Mouse (Mus musculus) hindbrain, embryonic 13.5 days (tissue): ENCODE results near the gene Npc1l1. TPM values are rescaled to one million over a fixed set of nuclear protein-coding genes. Genes with fewer than 3 reads are reported as not detected.

ENCODE experiments used
- ATAC-seq: fragments of 200-750 bp; cut with Nextera tagmentation; 2 replicates; pipeline ENCODE4 v1.8.0; 2017; ENCODE audit warnings: moderate TSS enrichment; ENCODE audit not compliant: low FRiP score
- H3K27ac ChIP-seq: fragments of 300-500 bp; sonication (generic); 2 replicates; pipeline ENCODE4 v1.5.1; 2015; ENCODE audit warnings: inconsistent platforms, mild to moderate bottlenecking, moderate library complexity
- H3K27me3 ChIP-seq: fragments of 300-500 bp; sonication (generic); 2 replicates; pipeline ENCODE4 v1.6.1; 2015; ENCODE audit warnings: mild to moderate bottlenecking, inconsistent platforms
- H3K36me3 ChIP-seq: fragments of 300-500 bp; sonication (generic); 2 replicates; pipeline ENCODE4 v1.6.1; 2015; ENCODE audit warnings: mild to moderate bottlenecking, inconsistent platforms
- H3K4me1 ChIP-seq: fragments of 300-500 bp; sonication (generic); replicated peaks from 2 replicates; pipeline ENCODE4 v1.6.1; 2015; ENCODE audit warnings: inconsistent platforms
- H3K4me2 ChIP-seq: fragments of 300-500 bp; sonication (generic); 2 replicates; pipeline ENCODE4 v1.6.1; 2015; ENCODE audit warnings: inconsistent platforms, mild to moderate bottlenecking, moderate library complexity
- H3K4me3 ChIP-seq: fragments of 300-500 bp; sonication (generic); 2 replicates; pipeline ENCODE4 v1.5.1; 2015; ENCODE audit warnings: mild to moderate bottlenecking, inconsistent platforms
- H3K9ac ChIP-seq: fragments of 300-500 bp; sonication (generic); 2 replicates; pipeline ENCODE4 v1.6.1; 2015; ENCODE audit warnings: mild to moderate bottlenecking, inconsistent platforms
- H3K9me3 ChIP-seq: fragments of 300-500 bp; sonication (generic); 2 replicates; pipeline ENCODE4 v1.6.1; 2016; ENCODE audit warnings: inconsistent platforms
- WGBS: fragments of 180-500 bp; shearing (Covaris S2); methylation state at CpG from one replicate; pipeline ENCODE4 v1.1.7; 2015; 5-methylcytosine and 5-hydroxymethylcytosine counted together
- polyA plus RNA-seq: library from polyadenylated mRNA; unstranded; fragments of >200 nt; fragmentation: Nextera tagmentation; extraction: Ambion mirVana; gene quantifications from 2 replicates; pipeline ENCODE4 v1.2.1, GENCODE M21; 2015

Gene Npc1l1
- polyA plus RNA-seq, 1 experiment from 2014 or later = 0.05 TPM

DNA sequence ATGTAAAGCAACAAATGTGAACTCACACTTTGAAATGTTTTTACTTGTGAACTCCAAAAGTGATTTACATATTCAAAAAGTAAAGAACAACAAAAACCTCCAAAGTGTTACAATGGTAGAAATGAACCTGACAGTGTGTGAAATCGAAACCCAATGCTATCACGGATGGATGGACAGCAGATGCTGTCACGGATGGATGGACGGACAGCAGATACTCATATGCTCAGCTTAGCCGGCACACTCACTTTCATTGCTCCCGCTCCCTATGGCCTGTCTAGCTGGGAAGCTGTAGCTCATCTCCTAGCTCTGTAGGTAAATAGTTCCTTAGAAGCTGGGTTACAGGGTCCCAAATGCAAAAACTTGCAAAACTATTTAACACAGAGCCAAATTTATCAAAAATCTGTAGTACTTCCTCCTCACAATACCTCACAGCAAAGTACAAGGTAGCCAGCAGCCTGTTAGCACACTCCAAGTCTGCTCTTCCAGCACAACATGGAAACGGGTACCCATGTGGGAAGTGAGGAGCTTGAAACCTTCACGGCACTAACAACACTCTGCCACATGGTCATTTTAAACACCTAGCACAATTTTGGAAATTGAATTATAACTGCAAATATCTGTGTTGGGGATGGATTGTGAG, 52.0 kb downstream of the Npc1l1 start:
- peaks cover 48% of the 10 kb centered on the region for H3K4me1 ChIP-seq
- no peak overlapping the region for H3K4me3 ChIP-seq
- H3K27ac ChIP-seq = no peak overlapping the region
- H3K9ac ChIP-seq = no peak overlapping the region
- no peaks in the 10 kb centered on the region; the same call in 1 of the 2 replicates for H3K9me3 ChIP-seq
- WGBS = 38% methylated on average over 8 of the region's 8 CpGs
- H3K36me3 ChIP-seq = no peaks in the 10 kb centered on the region
- ATAC-seq = no peak
- H3K27me3 ChIP-seq = no peaks in the 10 kb centered on the region
- H3K4me2 ChIP-seq = no peak overlapping the region

DNA sequence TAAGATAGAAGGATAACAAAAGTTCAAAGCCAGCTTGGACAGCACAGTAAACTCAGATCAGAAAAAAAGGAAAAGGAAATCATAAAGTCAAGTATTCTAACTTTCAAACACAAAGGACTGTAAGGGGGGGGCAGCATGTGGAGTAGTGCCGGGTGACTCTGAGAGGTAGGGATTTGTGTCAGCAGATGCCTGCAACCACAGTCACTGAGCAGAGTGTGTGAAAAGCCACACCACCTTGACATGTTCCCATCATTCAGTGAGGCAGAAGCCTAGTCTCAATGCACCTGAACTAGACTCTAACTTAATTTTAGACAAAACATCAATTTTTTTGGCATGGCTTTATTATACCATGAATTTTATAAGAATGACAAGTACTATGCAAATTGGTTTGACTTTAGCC, 54.4 kb downstream of the Npc1l1 start:
- no peak overlapping the region for H3K4me2 ChIP-seq
- no peak for ATAC-seq
- no peaks in the 10 kb centered on the region; the same call in 1 of the 2 replicates for H3K9me3 ChIP-seq
- H3K4me3 ChIP-seq = no peak overlapping the region
- H3K4me1 ChIP-seq = peaks cover 40% of the 10 kb centered on the region
- H3K27me3 ChIP-seq = no peaks in the 10 kb centered on the region
- H3K27ac ChIP-seq = no peak overlapping the region
- WGBS = 74% methylated on average over 1 of the region's 1 CpGs
- H3K9ac ChIP-seq = no peak overlapping the region
- no peaks in the 10 kb centered on the region for H3K36me3 ChIP-seq

DNA sequence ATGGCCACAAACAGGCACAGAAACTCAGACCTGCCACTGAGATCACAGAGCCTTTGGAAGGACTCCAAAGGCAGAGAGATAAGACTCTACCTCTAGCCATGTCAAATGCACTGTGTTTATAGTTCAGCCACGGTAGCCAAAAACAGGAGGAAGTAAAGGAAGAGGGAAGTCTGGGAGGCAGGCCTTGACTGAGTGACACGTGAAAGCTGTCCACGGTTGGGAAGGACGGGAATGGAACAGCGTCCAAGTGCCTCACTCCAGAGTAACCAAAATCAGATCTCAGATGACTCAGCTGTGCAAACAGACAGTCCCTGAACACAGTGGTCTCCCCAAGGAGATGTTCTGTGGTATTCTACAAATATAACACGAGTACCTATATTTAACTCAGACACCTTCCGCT, 55.2 kb downstream of the Npc1l1 start:
- no peak for ATAC-seq
- 79% methylated on average over 7 of the region's 7 CpGs for WGBS
- Histone ChIP-seq H3K4me2 (no peak overlapping the region), H3K9ac (no peak overlapping the region), H3K36me3 (no peaks in the 10 kb centered on the region), H3K27me3 (no peaks in the 10 kb centered on the region), H3K4me1 (peaks cover 33% of the 10 kb centered on the region), H3K27ac (peak overlapping the region; percentile 5; the same call in 1 of the 2 replicates), H3K4me3 (no peak overlapping the region), H3K9me3 (no peaks in the 10 kb centered on the region; the same call in 1 of the 2 replicates)

DNA sequence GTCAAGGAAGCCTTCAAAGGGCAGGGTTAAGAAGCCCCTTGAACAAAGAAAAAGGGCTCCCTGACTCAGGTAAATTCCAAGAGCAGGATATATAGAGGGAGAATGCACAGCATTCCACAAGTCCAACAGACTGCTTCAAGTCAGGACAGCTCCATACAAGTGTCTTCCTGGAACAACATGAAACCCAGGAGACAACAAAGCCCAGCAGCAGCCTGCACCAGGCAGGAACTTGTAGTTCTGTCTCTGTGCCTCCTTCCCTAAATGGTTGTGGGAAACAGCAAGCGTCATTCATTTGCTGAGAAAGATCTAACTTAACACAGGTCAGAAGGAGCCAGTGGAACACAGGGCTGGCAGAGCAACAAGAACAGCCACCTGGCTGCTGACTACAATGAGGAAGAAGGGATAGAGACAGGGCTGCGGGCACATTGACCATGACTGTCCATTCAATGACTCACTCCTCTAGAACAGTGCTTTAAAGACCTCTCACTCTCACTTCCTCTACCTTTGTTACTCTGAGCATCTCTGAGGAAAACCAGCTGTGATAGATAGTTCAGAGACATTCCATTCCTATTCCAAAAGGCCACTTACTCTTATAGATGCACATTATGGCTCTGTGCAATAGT, 60.8 kb downstream of the Npc1l1 start:
- no peak overlapping the region for H3K4me2 ChIP-seq
- H3K27me3 ChIP-seq = no peaks in the 10 kb centered on the region
- no peak overlapping the region for H3K27ac ChIP-seq
- no peak overlapping the region for H3K4me3 ChIP-seq
- 89% methylated on average over 2 of the region's 2 CpGs for WGBS
- no peak overlapping the region for H3K9ac ChIP-seq
- H3K36me3 ChIP-seq = no peaks in the 10 kb centered on the region
- no peaks in the 10 kb centered on the region; the same call in 1 of the 2 replicates for H3K4me1 ChIP-seq
- no peak for ATAC-seq
- no peaks in the 10 kb centered on the region; the same call in 1 of the 2 replicates for H3K9me3 ChIP-seq

DNA sequence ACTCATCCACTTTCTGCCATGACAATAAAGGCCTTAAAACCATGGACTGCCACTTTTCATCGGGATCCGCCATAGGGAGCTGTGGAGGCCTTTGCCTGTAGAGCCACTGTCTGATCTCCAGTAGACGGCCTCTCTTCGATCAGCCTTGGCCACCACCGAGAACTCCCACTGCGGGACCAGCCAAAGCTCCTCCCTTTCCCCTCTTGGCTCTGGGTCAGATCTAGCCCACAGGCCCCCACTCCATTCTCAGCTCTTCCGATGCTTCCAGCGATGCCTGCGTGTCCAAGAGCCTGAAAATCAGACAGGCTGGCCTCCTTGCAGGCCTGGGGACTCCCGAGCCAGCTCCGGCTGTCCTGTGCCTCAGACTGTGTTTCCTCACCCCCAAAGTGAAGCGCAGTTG, 63.6 kb downstream of the Npc1l1 start:
- ATAC-seq = no peak
- Histone ChIP-seq H3K27ac (no peak overlapping the region), H3K36me3 (no peaks in the 10 kb centered on the region), H3K4me3 (no peak overlapping the region), H3K4me1 (no peaks in the 10 kb centered on the region; the same call in 1 of the 2 replicates), H3K9ac (no peak overlapping the region), H3K27me3 (no peaks in the 10 kb centered on the region), H3K9me3 (no peaks in the 10 kb centered on the region), H3K4me2 (no peak overlapping the region)
- 92% methylated on average over 12 of the region's 12 CpGs for WGBS

DNA sequence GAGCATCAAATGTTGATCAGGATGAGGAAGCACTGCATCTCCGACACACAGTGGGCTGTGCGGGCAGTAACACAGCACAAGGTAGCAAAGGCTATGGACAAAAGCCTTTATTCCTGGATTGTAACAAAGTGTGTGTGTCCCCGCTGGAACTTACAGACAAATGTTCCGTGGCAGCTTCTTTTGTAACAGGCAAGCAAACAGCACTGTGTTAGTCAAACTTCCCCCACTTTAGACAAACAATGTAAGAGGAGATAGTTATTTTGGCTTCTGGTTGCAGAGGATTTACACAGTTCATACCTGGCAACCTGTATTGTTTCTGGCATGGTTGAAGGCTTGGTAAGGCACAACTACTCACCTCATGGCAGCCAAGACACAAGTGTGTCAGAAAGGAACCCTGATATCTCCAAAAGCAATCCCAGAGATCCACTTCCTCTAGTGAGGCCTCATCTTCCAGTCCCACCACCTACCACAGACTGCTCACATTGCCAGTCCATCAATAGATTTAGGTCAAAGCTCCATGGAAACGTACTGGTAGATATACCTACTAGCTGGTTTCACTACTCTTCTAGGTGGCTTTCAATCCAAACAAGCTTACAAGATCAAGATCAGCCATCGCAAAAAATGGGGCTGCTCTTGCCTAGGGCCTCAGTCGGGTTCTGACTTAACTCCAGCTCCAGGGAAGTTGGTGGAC, 64.4 kb downstream of the Npc1l1 start:
- H3K4me2 ChIP-seq = no peak overlapping the region
- no peak for ATAC-seq
- H3K4me3 ChIP-seq = no peak overlapping the region
- H3K27ac ChIP-seq = no peak overlapping the region
- H3K36me3 ChIP-seq = no peaks in the 10 kb centered on the region
- H3K27me3 ChIP-seq = no peaks in the 10 kb centered on the region
- 88% methylated on average over 7 of the region's 7 CpGs for WGBS
- peaks cover 7% of the 10 kb centered on the region for H3K4me1 ChIP-seq
- no peaks in the 10 kb centered on the region for H3K9me3 ChIP-seq
- no peak overlapping the region for H3K9ac ChIP-seq

DNA sequence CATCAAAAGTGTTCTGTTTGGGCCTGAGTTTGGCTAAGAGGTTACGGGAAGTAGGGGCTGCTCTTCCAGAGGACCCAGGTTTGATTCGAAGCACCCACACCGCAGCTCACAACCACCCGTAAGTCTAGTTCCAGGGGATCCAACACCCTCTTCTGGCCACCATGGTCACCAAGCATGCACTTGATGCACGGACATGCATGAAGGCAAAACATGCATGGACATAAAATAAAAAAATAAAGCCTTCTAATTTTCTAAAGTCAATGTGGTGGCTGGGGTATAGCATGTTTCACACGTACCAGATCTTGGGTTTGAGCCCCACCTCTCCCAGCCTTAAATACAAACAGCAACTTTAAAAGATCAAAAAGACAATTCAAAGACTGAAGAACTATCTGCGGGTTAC, 65.2 kb downstream of the Npc1l1 start:
- H3K9me3 ChIP-seq = no peaks in the 10 kb centered on the region
- no peak overlapping the region for H3K4me3 ChIP-seq
- 97% methylated on average over 7 of the region's 7 CpGs for WGBS
- H3K36me3 ChIP-seq = no peaks in the 10 kb centered on the region
- no peaks in the 10 kb centered on the region for H3K27me3 ChIP-seq
- H3K4me2 ChIP-seq = no peak overlapping the region
- ATAC-seq = no peak
- peaks cover 9% of the 10 kb centered on the region for H3K4me1 ChIP-seq
- H3K27ac ChIP-seq = no peak overlapping the region
- no peak overlapping the region for H3K9ac ChIP-seq

DNA sequence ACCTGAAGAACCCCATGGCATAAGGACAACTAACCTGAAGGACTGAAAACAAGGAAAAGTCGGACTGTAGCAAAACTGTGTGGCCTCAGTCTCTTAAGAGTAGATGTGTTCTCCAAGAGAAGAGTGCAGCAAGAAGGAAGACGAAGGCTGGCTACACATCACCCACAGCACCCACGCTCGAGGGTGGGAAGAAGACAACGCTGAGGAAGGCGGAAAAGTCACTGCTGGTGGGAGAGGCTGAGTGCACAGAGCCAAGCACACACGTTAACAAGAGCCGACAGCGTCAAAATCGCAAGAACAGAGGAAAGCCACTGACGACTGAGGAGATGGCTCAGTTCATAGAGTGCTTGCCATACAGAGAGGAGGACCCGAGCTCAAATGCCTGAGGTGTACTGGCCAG, 66.2 kb downstream of the Npc1l1 start:
- H3K36me3 ChIP-seq = no peaks in the 10 kb centered on the region
- no peaks in the 10 kb centered on the region for H3K9me3 ChIP-seq
- peaks cover 9% of the 10 kb centered on the region for H3K4me1 ChIP-seq
- 95% methylated on average over 12 of the region's 12 CpGs for WGBS
- no peak overlapping the region for H3K9ac ChIP-seq
- no peak overlapping the region for H3K4me3 ChIP-seq
- no peaks in the 10 kb centered on the region for H3K27me3 ChIP-seq
- no peak for ATAC-seq
- H3K4me2 ChIP-seq = no peak overlapping the region
- H3K27ac ChIP-seq = no peak overlapping the region

DNA sequence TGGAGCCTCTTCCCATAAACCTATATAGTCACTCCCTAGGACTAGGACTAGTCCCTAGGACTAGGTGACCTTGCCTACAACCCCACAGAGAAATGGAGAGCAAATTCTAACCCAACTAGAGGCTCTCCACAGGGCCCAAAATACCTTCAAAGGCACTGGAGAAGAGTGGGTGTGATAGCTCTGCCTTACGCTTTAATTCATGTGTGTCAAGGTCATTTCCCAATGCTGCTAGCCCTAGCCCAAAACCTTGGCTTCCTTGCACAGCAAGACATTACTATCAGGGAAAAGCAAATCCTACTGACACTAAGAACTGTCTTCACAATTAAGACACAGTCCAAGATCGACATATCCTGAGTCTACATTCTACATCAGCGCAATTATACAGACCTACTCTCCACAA, 66.9 kb downstream of the Npc1l1 start:
- no peak for ATAC-seq
- no peaks in the 10 kb centered on the region for H3K27me3 ChIP-seq
- no peak overlapping the region for H3K4me3 ChIP-seq
- no peaks in the 10 kb centered on the region for H3K36me3 ChIP-seq
- H3K4me1 ChIP-seq = peaks cover 9% of the 10 kb centered on the region
- no peak overlapping the region for H3K9ac ChIP-seq
- H3K27ac ChIP-seq = no peak overlapping the region
- no peak overlapping the region for H3K4me2 ChIP-seq
- over 99% methylated on average over 3 of the region's 3 CpGs for WGBS
- H3K9me3 ChIP-seq = no peaks in the 10 kb centered on the region

DNA sequence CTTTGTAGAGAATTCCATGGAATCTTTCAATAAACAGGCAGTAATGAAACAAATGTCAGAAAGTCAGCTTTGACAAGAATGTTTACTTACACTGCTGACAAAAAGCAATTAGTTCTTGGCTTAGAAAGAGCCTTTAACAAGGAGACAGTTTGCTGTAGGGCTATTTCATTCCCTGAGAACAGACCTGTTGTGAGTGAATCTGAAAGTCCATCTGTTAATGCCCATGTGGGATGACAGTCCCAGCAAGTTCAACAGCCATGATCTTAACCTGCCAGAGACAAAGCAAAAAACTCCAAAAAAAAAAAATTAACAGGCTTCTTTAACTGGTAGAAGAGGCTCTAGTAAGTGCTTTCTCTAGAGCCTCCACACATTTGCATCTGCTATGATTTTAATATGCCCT, 68.4 kb downstream of the Npc1l1 start:
- H3K4me1 ChIP-seq = peaks cover 17% of the 10 kb centered on the region
- H3K36me3 ChIP-seq = no peaks in the 10 kb centered on the region
- no peak overlapping the region for H3K4me3 ChIP-seq
- H3K27me3 ChIP-seq = no peaks in the 10 kb centered on the region
- H3K4me2 ChIP-seq = no peak overlapping the region
- no peak overlapping the region for H3K27ac ChIP-seq
- ATAC-seq = no peak
- H3K9ac ChIP-seq = no peak overlapping the region
- no peaks in the 10 kb centered on the region for H3K9me3 ChIP-seq
